Mouse (Mus musculus) spleen, embryonic (tissue): Measurements from ENCODE around the gene Aox2.

Experiments
- CTCF ChIA-PET: fragments of 350-600 bp; sonication (Branson Sonifier 250); formaldehyde crosslinking; loops from one replicate; lab custom pipeline; 2022; lab: Charles Lee

The Aox2 gene

GRCm38 (mm10) chr1:58396179-58396578 is 118.1 kb downstream of the Aox2 start:
- CTCF ChIA-PET, result interaction anchor here (0.6 kb wide), 1 partner anchor 315 kb away, joined by 4 read pairs; the partner anchor contains the start of gene Cflar

- CTCF ChIA-PET, result no interaction called here
These were observed 119.6 kb downstream of the Aox2 start for GRCm38 (mm10) chr1:58397731-58398130.

DNA sequence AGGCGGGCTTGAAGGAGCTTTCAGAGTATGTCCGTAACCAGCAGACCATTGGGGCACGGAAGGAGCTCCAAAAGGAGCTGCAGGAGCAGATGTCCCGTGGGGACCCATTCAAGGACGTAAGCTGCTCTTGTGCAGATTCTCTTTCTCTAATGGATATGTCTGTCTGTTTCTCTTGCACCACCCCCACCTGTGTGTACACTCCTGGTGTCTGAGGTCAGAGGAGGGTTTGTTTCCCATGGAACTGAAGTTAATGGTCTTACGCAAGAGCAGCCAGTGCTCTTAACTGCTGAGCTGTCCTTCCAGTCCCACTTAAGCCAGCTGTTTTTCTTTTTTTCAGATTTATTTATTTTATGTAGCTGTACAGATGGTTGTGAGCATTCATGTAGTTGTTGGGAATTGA is 123.3 kb downstream of the Aox2 start:
- CTCF ChIA-PET, result no interaction called here

DNA sequence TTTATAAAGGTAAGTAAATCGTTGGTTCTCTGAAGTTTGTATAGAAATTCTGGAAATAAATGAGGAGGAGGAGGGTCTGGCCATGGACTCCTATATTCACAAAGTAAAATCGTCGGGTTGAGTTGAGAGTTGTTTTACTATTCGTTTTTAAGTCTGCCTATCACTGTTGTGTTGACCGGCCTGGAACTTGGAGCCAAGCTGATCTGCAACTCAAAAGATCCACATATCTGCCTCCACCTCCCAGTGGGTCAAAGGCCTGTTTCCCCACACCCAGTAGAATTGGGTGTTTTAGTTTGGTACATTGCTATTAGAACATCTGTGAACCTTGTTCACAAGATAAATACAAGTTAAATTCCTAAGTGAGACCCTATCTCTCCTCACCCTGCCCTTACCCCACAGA is 125.6 kb downstream of the Aox2 start:
- CTCF ChIA-PET, result no interaction called here

DNA sequence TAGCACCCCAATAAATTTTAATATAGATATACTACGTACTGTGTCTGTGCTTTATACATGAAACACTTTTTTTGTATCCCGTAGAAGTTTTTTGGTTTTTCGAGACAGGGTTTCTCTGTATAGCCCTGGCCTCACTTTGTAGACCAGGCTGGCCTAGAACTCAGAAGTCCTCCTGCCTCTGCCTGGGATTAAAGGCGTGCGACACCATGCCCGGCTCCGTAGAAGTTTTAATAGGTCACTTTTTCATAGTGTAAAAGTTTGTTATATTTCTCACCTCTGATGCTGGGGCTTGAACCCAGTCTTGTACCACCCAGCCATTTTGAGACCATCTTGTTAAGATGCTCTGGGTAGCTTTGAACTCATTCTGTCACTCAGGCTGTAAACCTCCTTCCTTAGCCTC is 129.2 kb downstream of the Aox2 start:
- CTCF ChIA-PET, result no interaction called here

DNA sequence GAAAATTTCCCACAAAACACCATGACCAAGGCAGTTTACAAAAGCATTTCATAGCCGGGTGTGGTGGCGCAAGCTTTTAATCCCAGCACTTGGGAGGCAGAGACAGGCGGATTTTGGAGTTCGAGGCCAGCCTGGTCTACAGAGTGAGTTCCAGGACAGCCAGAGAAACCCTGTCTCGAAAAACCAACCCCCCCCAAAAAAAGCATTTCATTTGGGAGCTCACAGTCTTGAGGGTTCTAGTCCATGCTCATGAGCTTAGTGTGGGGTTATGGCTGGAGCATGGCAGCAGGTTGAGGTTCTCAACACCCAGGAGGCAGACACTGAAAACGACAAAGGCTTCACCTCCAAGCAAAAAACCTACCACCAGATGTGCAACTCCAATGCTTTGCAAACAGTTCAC is 130.0 kb downstream of the Aox2 start:
- CTCF ChIA-PET, result no interaction called here

GRCm38 (mm10) chr1:58409553-58410197 is 131.5 kb downstream of the Aox2 start:
- CTCF ChIA-PET, result interaction anchor here (0.5 kb wide), 1 partner anchor 307 kb away, joined by 9 read pairs; no protein-coding TSS in a partner anchor

- CTCF ChIA-PET, result no interaction called here
These were observed 132.1 kb downstream of the Aox2 start for GRCm38 (mm10) chr1:58410198-58410588.

- CTCF ChIA-PET, result no interaction called here
These were observed 132.7 kb downstream of the Aox2 start for GRCm38 (mm10) chr1:58410776-58411175.

DNA sequence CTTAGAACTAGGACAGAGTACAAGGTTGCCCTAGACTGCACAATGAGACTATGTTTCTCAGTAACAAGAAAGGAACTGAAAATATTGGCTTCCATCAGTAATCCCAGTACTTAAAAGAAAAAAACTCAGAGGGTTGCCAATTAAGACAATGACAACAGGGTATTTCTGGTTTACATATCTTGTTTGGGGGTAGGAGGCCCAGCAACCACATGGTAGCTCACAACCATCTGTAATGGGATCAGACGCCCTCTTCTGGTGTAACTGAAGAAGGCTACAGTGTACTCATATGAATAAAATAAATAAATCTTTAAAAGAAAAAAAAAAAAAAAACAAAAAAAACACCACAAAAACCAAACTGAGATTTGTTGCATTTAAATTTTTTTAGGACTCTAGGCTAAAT is 137.3 kb downstream of the Aox2 start:
- CTCF ChIA-PET, result interaction anchor here (1.1 kb wide), 1 partner anchor 21 kb away, joined by 5 read pairs; no protein-coding TSS in a partner anchor

GRCm38 (mm10) chr1:58416048-58416447 is 137.9 kb downstream of the Aox2 start:
- CTCF ChIA-PET, result interaction anchor here (1.1 kb wide), 1 partner anchor 22 kb away, joined by 5 read pairs; no protein-coding TSS in a partner anchor

- CTCF ChIA-PET, result no interaction called here
These were observed 141.9 kb downstream of the Aox2 start for GRCm38 (mm10) chr1:58420032-58420431.

DNA sequence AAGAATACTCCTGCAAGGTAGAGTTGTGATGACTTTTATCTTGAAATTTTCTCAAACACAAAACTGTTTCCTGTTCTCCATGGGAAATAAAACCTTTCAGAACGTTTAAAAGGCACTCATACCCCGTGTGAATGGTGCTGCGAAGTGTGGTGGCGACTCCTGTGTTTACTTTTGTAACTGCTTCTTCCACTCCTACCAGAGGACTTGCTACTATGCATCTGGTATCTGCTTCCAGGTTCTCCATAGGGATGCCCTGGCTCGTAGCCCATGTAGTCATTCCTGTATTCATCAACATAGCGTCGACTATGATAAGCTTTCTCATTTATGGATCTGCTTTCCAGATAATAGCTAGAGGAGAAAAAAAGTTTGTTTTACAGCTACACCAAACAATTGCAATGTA is 142.8 kb downstream of the Aox2 start:
- CTCF ChIA-PET, result no interaction called here

DNA sequence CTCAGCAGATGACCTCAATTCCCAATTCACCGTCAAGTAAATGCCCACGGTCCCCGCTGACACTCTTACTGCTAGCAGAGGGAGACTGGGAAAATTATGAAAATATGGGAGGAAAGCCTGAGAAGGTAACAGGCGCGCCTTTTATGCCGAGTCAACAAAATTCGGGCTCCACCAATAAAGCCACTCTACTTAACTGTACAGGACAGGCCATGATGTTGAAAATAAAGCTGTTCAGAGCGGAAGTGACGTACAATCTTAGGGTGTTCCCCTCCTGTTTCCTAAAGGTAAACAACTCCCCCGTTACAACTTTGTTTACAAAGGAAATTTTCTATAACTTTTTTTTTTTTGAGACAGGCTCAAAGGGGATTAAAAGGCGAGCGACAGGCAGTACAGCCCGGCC is 144.8 kb downstream of the Aox2 start:
- CTCF ChIA-PET, result no interaction called here

GRCm38 (mm10) chr1:58423371-58424248 is 145.5 kb downstream of the Aox2 start, which contains the start of gene Clk1:
Gene Clk1, minus strand, starts transcription at chr1:58424066.
- CTCF ChIA-PET, result no interaction called here

DNA sequence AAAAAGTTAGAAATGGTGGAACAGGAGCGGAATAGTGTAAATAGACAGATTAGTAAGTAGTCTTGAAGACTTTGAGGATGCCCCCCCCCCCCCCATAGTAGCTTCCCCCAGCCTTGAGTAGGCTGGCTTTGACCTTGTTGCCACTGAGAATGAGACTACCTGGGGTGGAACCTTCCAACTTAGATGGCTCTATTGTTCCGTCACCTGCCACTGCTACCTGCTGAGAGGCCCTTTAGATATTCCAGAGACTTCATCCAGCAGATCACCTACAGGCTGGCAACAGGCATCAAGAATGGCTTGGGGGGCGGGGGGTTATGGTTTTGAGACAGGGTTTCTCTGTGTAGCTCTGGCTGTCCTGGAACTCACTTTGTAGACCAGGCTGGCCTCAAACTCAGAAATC is 146.4 kb downstream of the Aox2 start:
- CTCF ChIA-PET, result interaction anchor here (0.6 kb wide), 1 partner anchor 127 kb away, joined by 4 read pairs; no protein-coding TSS in a partner anchor
